Mouse (Mus musculus): Measurements from ENCODE around the gene Cxcr5.

The Cxcr5 gene

DNA sequence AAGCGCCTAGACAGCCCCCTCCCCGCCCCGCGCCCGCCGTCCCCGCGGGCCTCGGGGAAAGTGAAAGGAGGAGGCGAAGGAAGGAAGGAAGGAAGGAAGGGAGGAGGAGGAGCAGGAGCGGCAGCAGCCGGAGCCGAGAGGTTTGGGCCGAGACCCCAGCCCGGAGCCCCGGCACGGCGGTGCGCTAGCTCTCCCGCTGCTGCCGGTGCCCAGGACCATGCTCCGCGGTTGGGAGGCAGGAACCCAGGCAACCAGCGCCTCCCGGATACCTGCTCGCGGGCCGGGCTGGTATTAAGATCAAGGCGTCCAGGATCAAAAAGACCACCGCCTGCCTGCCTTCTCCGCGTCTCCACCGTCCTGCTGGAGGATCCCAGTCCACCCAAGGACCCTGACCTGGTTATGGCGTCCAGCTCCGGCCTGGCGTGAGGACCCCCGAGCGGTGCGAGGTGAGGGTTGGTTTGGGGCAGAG lies 78.6 kb downstream of the Cxcr5 start:
- ATAC-seq (ENCODE audit: insufficient number of reproducible peaks, low FRiP score, low TSS enrichment) = no peak

DNA sequence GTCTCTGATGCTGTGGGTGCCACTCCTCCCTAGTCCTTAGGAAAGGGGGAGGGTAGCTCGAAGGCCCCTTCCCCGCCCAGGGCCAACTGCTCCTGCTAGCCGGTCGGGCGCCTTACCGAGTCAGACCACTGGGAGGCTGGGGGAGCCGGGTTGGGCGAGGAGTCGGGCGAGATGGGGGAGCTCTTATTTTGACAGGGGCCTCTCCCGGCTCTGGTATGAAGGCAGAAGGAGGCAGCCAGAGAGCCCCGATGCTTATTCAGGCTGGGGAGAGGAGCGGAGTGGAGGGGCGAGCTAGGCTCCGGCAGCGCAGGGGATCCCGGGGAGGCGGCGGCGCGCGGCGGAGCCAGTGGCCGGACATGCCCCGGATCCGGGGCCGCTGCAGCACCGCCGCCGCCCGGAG lies 79.1 kb downstream of the Cxcr5 start, which contains the start of gene Bcl9l:
Bcl9l (plus strand) TSS at position 274 of the 400 bp plus-strand sequence.
- ATAC-seq (ENCODE audit: insufficient number of reproducible peaks, low FRiP score, low TSS enrichment) = peak; percentile 67

DNA sequence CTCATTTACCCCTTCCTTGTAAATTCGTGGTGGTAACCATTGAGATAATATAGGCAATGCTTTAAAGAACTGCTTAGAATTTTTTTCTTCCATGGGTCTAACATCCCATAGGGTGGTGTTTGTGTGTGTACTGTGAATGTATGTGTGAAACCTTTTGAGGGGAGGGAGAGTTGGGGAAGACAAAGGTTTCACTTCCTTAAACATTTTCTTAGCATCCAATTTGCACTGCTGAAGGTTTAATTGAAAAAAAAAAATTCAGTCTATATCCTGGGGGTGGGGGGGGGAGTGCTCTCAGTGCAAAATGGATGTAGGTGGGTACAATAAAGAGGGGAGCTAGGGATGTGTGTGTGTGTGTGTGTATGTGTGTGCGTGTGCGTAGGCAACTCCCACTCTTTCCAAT lies 79.6 kb downstream of the Cxcr5 start:
- ATAC-seq (ENCODE audit: insufficient number of reproducible peaks, low FRiP score, low TSS enrichment) = no peak

DNA sequence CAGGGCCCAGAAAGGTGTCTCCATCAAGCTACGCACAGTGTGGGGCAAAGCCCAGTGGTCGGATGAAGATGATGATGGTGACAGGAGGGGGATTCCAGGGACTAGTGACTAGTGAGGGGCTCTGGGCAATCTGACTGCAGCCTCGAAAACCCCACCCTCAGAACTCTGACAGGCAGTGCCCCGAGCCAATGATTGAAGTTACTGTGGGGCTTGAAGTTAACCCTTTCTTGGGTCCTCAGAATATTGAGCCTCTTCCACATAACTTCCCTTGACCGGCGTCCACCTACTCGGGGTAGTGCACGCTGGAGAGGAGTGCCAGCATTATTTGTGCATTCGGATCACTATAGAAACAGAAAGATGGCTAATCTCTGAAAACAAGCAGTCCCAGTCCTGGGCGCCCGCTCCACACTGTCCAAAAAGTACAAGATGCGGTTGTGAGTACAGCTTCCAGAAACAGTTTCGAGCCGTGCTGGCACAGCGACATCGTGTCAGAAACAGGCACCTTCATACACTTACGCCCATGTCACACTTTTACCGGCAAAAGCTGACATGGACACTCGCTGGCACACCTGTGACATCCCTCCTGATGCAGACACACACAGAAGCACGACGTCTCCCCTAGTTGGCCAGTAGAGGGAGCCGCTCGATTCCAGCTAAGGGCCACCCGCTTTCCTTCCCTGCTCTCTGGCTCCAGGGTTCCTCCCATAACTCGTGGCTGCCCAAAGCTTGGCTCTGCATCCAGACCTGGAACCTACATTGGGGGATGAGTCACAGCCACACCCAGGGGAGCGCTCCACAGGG lies 81.8 kb downstream of the Cxcr5 start:
- peak; percentile 63 for ATAC-seq (ENCODE audit: insufficient number of reproducible peaks, low FRiP score, low TSS enrichment)

DNA sequence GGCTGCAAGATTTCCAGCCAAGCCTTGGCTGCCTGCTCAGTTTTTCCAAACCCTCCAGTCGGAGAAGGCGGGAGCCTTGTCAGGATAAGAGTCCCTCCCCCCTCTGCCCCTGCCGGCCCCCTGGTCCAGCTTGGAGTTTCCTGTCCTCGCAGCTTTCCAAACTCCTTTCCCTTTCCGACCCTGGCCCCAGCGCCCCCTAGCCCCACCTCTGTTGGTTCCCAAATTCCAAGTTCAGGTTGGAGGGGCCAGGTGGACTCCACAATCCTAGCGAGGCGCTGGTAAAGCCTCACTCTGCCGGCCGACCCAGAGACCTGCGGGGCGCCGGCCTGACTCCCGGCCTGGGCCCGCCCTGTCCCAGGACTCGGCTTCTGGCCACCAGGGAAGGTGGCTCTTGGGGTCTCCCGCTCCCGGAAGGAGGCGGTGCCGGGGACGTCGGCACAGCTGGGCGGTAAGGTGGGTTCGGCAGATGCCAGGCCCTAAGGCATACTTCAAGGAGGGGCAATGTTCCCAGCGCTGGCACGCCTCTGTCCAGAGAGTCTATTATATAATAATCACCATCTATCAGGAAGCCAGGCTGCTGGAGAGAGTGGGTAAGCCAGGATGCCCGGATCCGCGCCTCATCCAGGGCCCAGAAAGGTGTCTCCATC lies 82.6 kb downstream of the Cxcr5 start:
- 0 out of 2 replicates have a peak, but pooled peaks have one; percentile 29 for ATAC-seq (ENCODE audit: insufficient number of reproducible peaks, low FRiP score, low TSS enrichment)

DNA sequence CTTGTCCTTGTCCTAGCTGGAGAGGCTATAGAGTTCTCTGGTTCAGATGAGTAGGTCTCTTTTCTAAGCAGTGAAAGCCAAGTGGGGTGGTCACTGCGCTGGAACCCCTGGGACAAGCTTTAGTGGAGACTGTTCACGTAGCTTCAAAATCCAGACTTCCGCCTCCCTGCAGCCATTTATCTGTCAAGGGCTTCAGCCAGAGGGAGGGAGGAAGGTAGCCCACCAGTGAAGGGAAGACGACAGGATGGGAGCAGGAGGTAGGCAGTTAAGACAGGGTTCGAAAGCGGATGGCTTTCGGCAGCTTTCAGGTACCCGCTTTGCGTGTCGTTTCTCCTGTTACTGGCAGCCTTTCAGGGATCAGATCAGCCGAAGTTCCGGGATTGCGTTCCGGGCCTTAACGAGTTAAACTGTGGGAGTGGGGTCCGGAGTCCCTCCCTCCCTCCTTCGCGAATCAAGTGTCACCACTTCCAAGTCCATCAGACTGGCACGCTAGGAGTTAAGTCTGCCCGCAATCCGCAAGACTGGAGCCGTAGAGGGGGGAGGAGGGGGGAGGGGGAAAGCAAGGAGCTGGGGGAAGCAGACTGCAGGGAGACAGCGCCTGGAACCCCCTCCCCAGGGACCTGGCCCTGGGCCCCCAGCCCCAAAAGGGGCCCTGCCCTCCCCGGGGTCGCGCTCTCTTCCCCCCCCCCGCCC lies 83.3 kb downstream of the Cxcr5 start:
- ATAC-seq (ENCODE audit: insufficient number of reproducible peaks, low FRiP score, low TSS enrichment) = no peak

DNA sequence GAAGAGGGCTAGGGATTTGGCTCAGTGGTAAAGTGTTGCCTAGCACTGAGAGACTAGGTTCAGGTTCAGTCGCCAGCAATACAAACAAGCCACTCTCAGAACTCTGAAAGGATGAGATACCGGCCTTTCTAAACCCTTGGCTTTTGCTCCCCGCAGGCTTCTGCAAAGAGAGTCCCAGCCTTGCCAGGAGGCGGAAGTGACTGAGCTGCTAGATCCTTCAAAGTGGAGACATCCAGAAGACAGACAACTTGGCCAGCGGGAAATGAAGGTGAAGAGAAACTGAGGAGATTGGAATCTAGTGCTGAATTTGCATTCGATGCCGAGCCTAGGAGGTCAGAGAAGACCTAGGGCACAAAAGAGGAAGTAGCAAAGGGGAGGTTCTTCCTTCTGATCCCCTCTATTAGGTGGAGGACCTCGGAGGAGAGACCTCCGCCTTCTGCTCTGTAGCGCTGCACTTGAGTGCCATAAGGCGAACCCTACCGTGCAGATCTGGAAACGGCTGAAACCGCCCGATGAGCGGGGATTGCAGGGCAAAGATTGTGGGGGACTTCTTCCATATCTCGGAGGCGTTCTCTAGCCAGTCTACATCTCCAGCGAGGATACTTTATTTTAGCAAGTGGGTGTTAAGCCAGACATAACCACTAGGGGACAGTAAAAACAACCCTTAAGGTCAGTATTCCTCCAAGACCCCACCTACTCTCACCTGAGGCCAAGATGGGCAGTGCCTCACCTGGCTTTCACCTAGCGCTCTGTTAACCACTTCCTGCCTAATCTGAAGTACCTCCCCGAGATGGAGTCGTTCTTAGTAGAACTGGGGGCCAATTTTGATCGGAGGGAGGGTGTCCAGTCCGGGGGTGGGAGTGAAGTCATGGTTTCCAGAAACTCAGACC lies 84.1 kb downstream of the Cxcr5 start:
- peak; percentile 45; the same call in 1 of the 2 replicates for ATAC-seq (ENCODE audit: insufficient number of reproducible peaks, low FRiP score, low TSS enrichment)

DNA sequence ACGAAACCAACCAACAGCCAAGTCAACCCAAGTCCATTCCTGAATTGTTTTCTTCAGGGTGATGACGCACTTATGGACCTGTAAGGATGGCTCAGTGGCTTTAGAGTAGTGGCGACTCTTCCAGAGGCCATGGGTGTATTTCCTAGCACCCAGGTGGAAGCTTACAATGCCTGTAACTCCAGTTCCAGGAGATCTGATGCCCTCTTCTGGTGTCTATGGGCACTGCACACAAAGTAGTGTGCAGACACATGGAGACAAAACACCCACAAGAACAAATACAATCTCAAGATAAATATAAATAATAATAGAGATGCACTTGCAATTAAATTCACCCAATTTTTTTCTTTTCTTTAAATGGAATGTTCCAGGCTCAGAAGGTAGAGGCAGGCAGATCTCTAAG lies 85.7 kb downstream of the Cxcr5 start:
- ATAC-seq (ENCODE audit: insufficient number of reproducible peaks, low FRiP score, low TSS enrichment) = no peak

DNA sequence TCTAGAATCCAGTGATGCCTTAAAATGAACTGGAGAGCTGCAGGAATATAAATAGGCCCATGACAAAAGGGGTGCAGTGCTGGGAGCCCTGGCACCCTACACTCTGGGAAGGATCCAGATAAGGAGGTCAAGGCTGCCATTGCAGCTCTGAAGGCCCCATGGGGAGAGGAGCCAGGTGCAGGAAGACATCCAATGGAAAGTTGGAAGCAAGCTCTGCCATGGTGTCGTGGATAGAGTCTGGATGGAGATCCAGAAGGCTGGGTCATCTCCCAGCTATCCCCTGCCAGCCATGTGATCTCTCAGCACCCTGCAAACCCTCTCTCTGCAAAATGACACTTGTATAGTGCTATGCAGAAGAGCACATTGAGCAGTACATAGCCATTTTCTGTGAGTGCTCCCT lies 87.3 kb downstream of the Cxcr5 start:
- ATAC-seq (ENCODE audit: insufficient number of reproducible peaks, low FRiP score, low TSS enrichment) = no peak

DNA sequence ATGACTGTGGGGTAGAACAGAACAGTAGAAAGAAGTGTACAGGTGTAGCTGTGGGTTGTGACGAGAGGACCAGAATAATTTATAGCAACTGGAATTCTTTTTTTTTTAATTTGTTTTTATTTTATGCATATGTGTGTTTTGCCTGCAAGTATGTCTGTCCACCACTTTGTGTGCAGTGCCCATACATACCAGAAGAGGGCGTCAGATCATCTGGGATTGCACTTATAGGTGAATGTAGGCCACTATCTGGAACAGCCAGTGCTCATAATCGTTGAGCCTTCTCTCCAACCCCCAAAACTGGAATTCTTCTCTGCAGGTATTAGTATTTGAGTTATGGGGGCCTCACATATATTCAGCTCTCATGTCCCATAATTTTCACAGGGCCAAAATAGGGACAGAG lies 88.5 kb downstream of the Cxcr5 start:
- ATAC-seq (ENCODE audit: insufficient number of reproducible peaks, low FRiP score, low TSS enrichment) = no peak

DNA sequence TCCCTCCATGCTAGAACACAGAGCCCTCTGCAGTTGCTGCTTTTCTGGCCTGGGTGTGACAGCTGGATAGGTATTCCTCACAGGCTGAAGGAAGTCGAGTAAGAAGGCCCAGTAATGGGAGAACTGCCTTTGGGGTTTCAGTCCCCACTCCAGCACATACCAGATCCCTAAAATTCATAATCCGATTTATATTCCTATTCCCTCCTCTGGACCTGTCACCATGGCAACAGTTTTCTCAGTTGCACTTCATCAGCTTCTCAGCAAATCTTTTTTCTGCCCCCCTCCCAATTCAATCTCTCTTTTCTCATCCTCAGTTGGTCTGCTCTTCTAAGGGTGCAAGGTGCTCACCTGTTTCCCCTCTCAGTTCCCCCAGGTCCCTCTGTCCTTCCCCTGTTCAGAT lies 92.9 kb downstream of the Cxcr5 start:
- no peak for ATAC-seq (ENCODE audit: insufficient number of reproducible peaks, low FRiP score, low TSS enrichment)

DNA sequence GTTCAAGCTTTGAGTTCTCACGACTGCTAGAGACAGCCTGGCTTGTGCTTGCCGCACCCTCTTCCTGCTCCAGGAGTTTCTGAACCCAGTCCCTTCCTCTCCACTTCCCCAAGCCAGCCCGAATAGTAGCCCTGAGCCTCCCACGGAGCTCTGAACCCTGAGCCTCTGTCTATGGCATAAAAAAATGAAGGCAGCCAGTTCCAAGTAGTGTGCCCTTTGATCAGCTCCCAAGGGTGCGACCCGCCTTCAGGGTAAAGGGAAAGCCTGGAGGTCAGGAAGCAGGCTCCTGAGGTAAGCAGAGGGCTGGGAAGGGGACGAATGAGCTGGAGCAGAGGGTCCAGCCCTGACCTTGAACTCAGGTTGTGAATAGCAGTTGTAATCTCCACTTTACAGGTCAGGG lies 93.5 kb downstream of the Cxcr5 start:
- ATAC-seq (ENCODE audit: insufficient number of reproducible peaks, low FRiP score, low TSS enrichment) = no peak

DNA sequence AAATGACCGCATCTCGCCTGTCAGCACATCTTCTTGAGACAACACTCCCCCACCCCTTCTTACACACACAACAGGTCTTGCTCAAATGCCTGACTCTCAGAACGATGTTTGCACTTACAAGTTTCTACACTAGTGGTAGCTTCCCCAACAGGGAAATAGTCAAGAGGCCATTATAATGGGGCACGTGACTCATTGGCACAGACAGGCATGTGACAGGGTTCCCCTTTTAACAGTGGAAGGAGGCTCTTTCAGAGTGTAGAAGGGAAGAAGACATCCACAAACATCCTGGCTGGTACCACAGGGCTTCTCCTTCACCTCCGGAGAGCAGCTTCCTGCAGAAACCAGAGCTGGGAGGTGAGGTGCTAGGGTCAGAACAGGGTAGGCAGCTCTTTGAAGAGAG lies 99.7 kb downstream of the Cxcr5 start:
- no peak for ATAC-seq (ENCODE audit: insufficient number of reproducible peaks, low FRiP score, low TSS enrichment)
